Mouse (Mus musculus): ENCODE measurements around the gene Cdca5. TPM values are rescaled to one million over a fixed set of nuclear protein-coding genes. Genes with fewer than 3 reads are reported as not detected.

Cdca5 gene
- total RNA-seq, 2 experiments from 2014 or later = 0.99 to 1.0 TPM

DNA sequence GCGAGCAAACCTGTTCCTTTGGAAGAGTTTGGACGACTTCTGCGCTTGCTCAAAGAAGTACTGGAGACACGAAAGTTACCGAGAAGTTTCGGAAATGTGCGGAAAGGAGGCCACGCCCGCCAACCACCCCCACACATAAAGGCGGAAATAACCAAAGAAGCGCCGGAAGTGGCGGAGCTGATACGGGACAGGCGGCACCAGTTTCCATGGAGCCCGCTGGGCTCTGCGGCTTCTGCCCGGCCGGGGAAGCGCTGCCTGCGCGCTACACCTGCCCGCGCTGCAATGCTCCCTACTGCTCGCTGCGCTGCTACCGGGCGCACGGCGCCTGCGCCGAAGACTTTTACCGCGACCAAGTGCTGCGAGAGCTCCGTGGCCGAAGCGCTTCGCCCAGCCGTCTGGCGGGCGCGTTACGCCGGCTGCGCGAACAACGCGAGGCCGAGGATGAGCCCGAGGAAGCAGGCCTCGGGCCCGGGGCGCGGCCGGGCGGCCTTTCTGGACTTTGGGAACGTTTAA is 23.7 kb upstream of the Cdca5 start, which contains the start of gene Znhit2:
Gene Znhit2 (plus strand): TSS at position 172 of the 513 bp plus-strand sequence.
- peak; percentile 90 to 96 for DNase-seq (ENCODE audit: low spot score in 2 of 2)

DNA sequence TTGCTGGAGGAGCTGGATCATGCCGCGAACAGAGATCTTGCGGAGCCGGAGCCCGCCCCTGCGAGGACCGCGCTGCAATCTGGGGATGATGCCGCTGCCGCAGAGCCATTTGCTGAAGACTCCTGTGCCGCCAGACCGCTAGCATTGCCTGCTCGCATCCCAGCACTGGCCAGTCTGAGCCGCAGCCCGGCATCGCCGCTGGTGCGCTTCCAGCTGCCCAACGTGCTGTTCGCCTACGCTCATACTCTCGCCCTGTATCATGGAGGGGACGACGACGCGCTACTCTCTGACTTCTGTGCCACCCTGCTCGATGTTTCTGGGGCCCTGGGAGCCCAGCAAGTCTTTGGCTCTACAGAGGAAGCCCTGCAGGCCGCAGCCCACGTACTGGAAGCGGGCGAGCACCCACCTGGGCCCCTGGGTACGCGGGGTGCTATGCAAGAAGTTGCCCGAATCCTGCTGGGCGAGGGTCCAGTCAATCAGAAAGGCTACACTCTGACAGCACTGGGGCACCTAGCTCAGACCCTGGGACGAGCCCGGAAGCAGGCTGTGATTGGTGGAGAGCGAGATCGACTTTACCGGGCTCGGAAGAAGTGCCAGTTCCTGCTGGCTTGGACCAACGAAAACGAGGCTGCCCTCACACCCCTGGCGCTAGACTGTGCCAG is 23.0 kb upstream of the Cdca5 start:
- peak in 1 of 2 experiments; percentile 36 for DNase-seq (ENCODE audit: low spot score in 2 of 2)

- DNase-seq (ENCODE audit: low spot score in 2 of 2) = no peak
These were observed 22.4 kb upstream of the Cdca5 start for GRCm38 (mm10) chr19:6062418-6062817.

GRCm38 (mm10) chr19:6063081-6063480 is 21.7 kb upstream of the Cdca5 start:
- no peak for DNase-seq (ENCODE audit: low spot score in 2 of 2)

- DNase-seq (ENCODE audit: low spot score in 2 of 2) = no peak
These were observed 18.2 kb upstream of the Cdca5 start for GRCm38 (mm10) chr19:6066571-6066970.

- DNase-seq (ENCODE audit: low spot score in 2 of 2) = peak; percentile 82 to 87
These were observed 17.6 kb upstream of the Cdca5 start for GRCm38 (mm10) chr19:6067011-6067723.

- DNase-seq (ENCODE audit: low spot score in 2 of 2) = peak; percentile 86 to 93
These were observed 16.9 kb upstream of the Cdca5 start, which contains the start of gene Tm7sf2 for GRCm38 (mm10) chr19:6067724-6068415. Gene Tm7sf2 (minus strand): TSS chr19:6068373.

- DNase-seq (ENCODE audit: low spot score in 2 of 2) = no peak
These were observed 15.8 kb upstream of the Cdca5 start for GRCm38 (mm10) chr19:6068951-6069350.

DNA sequence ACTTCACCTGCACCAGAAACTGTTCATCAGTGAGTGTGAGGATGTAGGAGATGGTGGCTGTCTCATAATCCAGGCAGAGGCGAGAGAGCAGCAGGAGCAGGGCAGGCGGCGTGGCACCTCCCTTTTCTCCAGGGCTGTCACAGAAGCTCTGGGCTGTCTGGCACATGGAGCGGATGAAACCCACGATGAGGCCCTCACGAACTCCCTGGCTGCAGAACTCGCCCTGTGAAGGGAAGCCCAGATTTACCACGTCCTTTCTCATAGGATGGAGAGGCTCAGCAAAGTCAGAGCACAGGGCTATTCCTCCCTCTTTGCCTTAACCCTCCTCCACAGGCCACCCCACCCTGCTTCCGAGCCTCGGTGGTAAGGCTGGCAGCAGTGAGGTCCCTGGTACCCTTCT is 14.9 kb upstream of the Cdca5 start:
- no peak for DNase-seq (ENCODE audit: low spot score in 2 of 2)

DNA sequence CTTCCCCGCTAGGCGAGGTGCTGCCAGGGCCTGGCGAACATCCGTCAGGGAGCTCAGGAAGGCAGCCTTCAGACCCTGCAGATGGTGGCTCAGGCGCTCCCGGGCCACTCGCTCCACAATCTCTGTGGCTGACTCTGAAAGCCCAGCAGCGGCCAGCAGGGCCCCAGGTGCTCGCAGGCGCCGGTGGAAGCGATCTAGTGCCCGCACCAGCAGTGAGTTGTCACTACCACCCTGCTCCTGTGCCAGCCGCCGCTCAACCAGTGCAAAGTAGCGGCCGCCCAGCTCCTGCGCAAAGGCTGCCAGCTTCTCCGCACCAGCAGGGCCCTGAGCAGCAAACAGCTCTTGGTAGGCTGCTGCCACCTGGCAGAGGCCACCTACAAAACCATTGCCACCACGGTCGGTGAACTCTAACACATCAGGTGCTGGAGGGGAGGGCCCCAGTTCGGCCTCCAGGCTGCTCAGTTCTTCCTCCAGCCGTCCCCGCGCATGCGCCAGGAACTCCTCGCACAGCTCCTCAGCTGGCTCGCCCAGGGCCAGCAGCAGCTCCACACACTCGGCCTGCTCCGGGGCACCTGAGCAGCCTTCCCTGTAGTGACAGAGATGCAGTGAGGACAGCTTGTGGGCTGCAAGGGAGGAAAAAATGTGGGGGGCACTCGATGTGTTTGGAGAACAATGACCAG is 14.1 kb upstream of the Cdca5 start:
- no peak for DNase-seq (ENCODE audit: low spot score in 2 of 2)

DNA sequence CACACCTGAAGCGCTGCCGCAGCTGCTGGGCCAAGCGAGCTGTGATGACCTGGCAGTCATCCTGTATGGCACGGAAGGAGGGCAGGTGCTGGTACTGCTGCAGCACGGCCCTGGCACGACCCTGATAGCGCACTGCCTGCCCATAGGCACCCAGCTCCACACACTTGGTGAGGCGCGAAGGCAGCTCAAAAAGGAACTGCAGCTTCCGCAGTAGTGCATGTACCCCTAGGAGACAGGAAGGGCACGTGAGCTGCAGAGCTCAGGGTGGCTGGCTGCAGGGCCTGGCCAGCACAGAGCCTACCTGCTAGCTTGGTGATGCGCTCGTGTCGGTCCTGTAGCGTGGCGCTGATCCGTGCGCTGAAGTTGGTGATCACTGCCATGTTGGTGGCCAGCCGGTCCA is 13.5 kb upstream of the Cdca5 start:
- no peak for DNase-seq (ENCODE audit: low spot score in 2 of 2)

- DNase-seq (ENCODE audit: low spot score in 2 of 2) = no peak
These were observed 10.9 kb upstream of the Cdca5 start for GRCm38 (mm10) chr19:6073889-6074288.

GRCm38 (mm10) chr19:6076564-6077393 is 8.0 kb upstream of the Cdca5 start, which contains the start of gene Vps51:
Gene Vps51 (minus strand): TSS chr19:6077231.
- peak; percentile 81 to 92 for DNase-seq (ENCODE audit: low spot score in 2 of 2)

DNA sequence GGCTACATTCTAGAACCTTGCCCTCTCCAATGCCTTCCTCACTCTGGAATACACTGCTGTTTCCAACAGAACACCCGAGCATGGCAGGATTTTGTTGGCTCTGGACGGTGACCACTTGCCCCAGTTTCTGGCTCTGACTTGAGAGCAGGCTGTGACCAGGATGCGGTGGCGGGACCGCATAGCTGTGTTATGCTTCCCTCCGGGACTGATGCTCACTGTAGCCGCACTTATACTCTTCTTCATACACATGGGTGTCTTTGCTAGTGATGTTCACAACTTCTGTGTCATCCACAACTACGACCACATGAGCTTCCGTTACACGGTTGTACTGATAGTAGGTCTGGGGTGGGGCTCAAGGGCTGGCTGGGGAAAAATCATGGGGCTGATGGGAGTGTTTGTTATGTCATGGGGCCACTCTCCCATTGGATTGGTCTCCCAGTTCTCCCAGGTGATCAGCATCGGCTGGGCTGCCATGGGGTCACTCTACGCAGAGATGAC is 4.8 kb upstream of the Cdca5 start, which contains the start of gene Tmem262:
Gene Tmem262 (plus strand): TSS at position 51 of the 498 bp plus-strand sequence.
- DNase-seq (ENCODE audit: low spot score in 2 of 2) = no peak

- DNase-seq (ENCODE audit: low spot score in 2 of 2) = no peak
These were observed 2.6 kb upstream of the Cdca5 start, which contains the start of gene Gm28374 for GRCm38 (mm10) chr19:6082156-6082555. Gene Gm28374 (minus strand): TSS chr19:6082256.

- DNase-seq (ENCODE audit: low spot score in 2 of 2) = no peak
These were observed 665 bp downstream of the Cdca5 start for GRCm38 (mm10) chr19:6085417-6085879.

DNA sequence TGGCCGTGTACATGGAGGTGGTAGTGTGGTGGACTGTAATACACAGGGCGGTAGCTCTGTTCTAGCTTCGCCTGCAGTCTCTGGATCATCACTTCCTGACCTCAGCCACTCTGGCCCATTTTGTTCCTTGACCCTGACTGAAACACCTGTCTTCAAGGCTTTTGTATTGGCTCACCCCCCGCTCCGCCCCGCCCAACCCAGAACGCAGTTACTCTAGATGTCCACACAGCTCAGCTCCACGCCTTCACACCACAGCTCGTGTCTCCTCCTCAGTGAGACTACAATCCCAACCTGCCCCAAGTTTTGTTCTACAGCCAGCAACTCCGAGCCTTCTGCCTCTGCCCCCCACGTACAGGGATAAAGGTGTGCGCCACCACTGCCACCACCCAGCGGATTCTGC is 4.1 kb downstream of the Cdca5 start:
- DNase-seq (ENCODE audit: low spot score in 2 of 2) = no peak

DNA sequence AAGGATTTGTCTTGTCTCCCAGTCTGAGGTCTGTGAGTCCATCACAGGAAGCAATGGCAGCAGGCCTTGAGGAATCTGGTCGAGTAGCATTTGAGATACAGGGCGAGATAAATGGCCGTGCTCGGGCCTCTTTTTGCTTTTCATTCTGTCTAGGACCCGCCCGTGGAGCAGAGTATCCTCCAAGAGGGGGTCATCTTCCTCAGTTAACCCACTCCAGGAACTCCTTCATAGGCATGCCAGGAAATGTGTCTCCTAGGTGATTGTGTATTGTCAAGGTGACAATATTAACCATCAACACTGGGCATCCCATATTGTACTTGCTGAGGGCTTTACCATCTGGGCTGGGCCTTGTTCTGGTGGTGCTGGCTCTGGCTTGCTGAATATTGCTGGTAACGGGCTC is 9.3 kb downstream of the Cdca5 start, which contains the start of gene AC131692.1:
Gene AC131692.1 (plus strand): TSS at position 301 of the 400 bp plus-strand sequence.
- no peak for DNase-seq (ENCODE audit: low spot score in 2 of 2)

GRCm38 (mm10) chr19:6097847-6098246 is 13.1 kb downstream of the Cdca5 start:
- DNase-seq (ENCODE audit: low spot score in 2 of 2) = no peak

DNA sequence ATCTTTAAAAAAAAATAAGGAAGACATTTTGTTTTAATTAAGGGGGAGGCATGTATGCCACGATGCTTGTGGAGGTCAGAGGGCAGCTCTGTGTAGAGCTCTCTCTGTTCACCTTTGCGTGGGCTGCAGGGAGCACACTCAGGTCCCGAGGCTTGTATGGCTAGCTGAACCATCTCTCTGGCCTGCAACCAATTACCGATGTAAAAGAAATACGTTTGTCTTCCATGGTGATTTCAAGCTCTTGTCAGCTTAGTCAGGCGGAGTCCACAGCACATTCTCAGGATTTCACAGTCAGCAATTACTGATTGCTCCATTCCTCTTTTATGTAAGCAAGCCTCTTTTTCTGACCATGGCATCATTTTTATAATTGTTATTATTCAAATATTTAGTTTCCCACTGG is 16.4 kb downstream of the Cdca5 start:
- no peak for DNase-seq (ENCODE audit: low spot score in 2 of 2)
